Comparison of ENCODE assay signal across 9 mouse cellular contexts in the genomic region with DNA sequence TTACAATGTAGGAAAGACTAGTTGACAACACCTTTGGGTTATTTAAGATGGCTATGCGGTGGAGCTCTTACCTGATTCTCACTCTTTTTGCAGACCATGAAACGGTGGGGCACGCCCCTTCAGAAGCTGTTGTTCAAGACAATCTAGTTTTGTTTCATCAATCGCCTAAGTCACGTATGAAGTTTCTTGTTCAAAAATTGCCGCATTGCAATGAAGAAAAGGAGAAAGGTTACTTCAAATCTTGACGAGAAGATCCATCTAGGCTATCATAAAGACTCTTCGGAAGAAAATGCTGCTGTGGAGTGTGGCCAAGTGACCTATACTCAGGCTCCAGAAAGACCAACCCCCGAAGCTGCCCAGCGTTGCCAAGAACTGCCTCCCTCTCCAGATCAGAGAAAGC. TPM values are rescaled to one million over a fixed set of nuclear protein-coding genes. Genes with fewer than 3 reads are reported as not detected.
DNase-seq lines count a peak whose midpoint lies in the region; ATAC-seq and TF ChIP-seq lines count a peak whose summit lies in the region.
"Had no signal": no experiment of that assay in that cellular context is flagged by ENCODE, and none has a peak within 500 bp of the region (broad histone marks: within the 10 kb centered on the region; RNA-seq: fewer than 3 reads in every experiment).

No protein-coding gene starts in this region.

- H3K27ac ChIP-seq in bone marrow, adult 2 months (ENCODE audit: control insufficient read depth, insufficient read depth, low read depth, low read length, poor library complexity) = no peak overlapping the region
- H3K27ac ChIP-seq in kidney, embryonic 16.5 days (ENCODE audit: low read length) = no peak overlapping the region; the same call in 1 of the 2 replicates

- H3K4me2 ChIP-seq in kidney, embryonic 16.5 days (replicated peaks; ENCODE audit: low read depth, low read length) = peak overlapping the region; percentile 70

- H3K36me3 ChIP-seq in megakaryocyte, embryonic 14.5 days (replicated peaks; ENCODE audit: low read length) = peaks cover 10% of the 10 kb centered on the region
- 0 out of 2 replicates have a peak, but pooled peaks cover 2% of the 10 kb centered on the region for H3K36me3 ChIP-seq in kidney, embryonic 16.5 days (ENCODE audit: insufficient read depth, low read length)

- H3K9me3 ChIP-seq in megakaryocyte, embryonic 14.5 days = no peaks in the 10 kb centered on the region
- no peaks in the 10 kb centered on the region for H3K9me3 ChIP-seq in kidney, embryonic 16.5 days (ENCODE audit: low read length)

- no peak for TF ChIP-seq POLR2A in bone marrow, adult 2 months (IDR thresholded peaks at IDR 0.05; ENCODE audit: borderline replicate concordance, control insufficient read depth, low read depth, low read length)

- H3K9ac ChIP-seq in kidney, embryonic 16.5 days (replicated peaks; ENCODE audit: low read length) = peak overlapping the region; percentile 92

- no peak for ATAC-seq in megakaryocyte, adult 5-6 weeks (ENCODE audit: poor library complexity, severe bottlenecking)
- ATAC-seq in kidney, embryonic 16.5 days (ENCODE audit: low FRiP score, low TSS enrichment) = no peak

- peak; percentile 10 for DNase-seq in forelimb bud, embryonic 11.5 days (ENCODE audit: low read depth, low spot score)
- DNase-seq in lung, postnatal 4 days = peak; percentile 21 to 26
- peak; percentile 6 to 11 for DNase-seq in thymus, postnatal 10 days (ENCODE audit: low spot score in 2 of 2)
- DNase-seq in right cerebral cortex, postnatal 14 days = no peak

- TF ChIP-seq CTCF in bone marrow, adult 2 months (IDR thresholded peaks at IDR 0.05; ENCODE audit: control insufficient read depth, insufficient read depth, low read length) = no peak

- 22% methylated on average over 10 of the region's 10 CpGs for WGBS in bone marrow, adult 2 months
- WGBS in kidney, embryonic 16.5 days = 17% methylated on average over 10 of the region's 10 CpGs

- peak overlapping the region; percentile 97 for H3K4me3 ChIP-seq in megakaryocyte, embryonic 14.5 days (replicated peaks)
- peak overlapping the region; percentile 1 for H3K4me3 ChIP-seq in bone marrow, adult 2 months (replicated peaks; ENCODE audit: control insufficient read depth, low read depth, low read length)
- H3K4me3 ChIP-seq in kidney, embryonic 16.5 days (ENCODE audit: low read length) = peak overlapping the region; percentile 79

- no peaks in the 10 kb centered on the region for H3K27me3 ChIP-seq in megakaryocyte, embryonic 14.5 days (replicated peaks)
- H3K27me3 ChIP-seq in kidney, embryonic 16.5 days (ENCODE audit: insufficient read depth, low read length) = no peaks in the 10 kb centered on the region

- peaks cover 44% of the 10 kb centered on the region for H3K4me1 ChIP-seq in megakaryocyte, embryonic 14.5 days
- H3K4me1 ChIP-seq in bone marrow, adult 2 months (ENCODE audit: control insufficient read depth, insufficient read depth, low read length) = peaks cover 2% of the 10 kb centered on the region
- peaks cover 30% of the 10 kb centered on the region for H3K4me1 ChIP-seq in kidney, embryonic 16.5 days (ENCODE audit: insufficient read depth, low read length)

RNA-seq across cellular contexts. Expression of a gene that starts 0.9 kb away (rescaled TPM):
- polyA plus RNA-seq in megakaryocyte, embryonic 14.5 days (2012; ENCODE audit: insufficient read depth, low replicate concordance) = 0.06 TPM in 1 of 2 replicates, not detected in the other
- total RNA-seq in megakaryocyte, adult 5-6 weeks (2015) = 7.9 and 10.0 TPM in 2 replicates
- 12.2 and 13.9 TPM in 2 replicates for total RNA-seq in megakaryocyte, adult 5-6 weeks (2017)
- 1.8 and 4.0 TPM in 2 replicates for polyA plus RNA-seq in bone marrow, adult 2 months (2011; ENCODE audit: insufficient read depth, insufficient read length, low replicate concordance, missing spikeins)
- 9.1 and 9.9 TPM in 2 replicates for polyA plus RNA-seq in kidney, embryonic 16.5 days (2015; fragmentation: Nextera tagmentation; extraction: Ambion mirVana)

RNA-seq across cellular contexts. Expression of a gene that starts 31.6 kb away (rescaled TPM):
- polyA plus RNA-seq in megakaryocyte, embryonic 14.5 days (2012; ENCODE audit: insufficient read depth, low replicate concordance) = 0.20 TPM in 1 of 2 replicates, not detected in the other
- 29.5 and 32.8 TPM in 2 replicates for total RNA-seq in megakaryocyte, adult 5-6 weeks (2015)
- 37.9 and 41.0 TPM in 2 replicates for total RNA-seq in megakaryocyte, adult 5-6 weeks (2017)
- polyA plus RNA-seq in bone marrow, adult 2 months (2011; ENCODE audit: insufficient read depth, insufficient read length, low replicate concordance, missing spikeins) = 12.3 and 18.4 TPM in 2 replicates
- polyA plus RNA-seq in kidney, embryonic 16.5 days (2015; fragmentation: Nextera tagmentation; extraction: Ambion mirVana) = 12.4 and 14.2 TPM in 2 replicates

RNA-seq across cellular contexts. Expression of a gene that starts 46.0 kb away (rescaled TPM):
- polyA plus RNA-seq in megakaryocyte, embryonic 14.5 days (2012; ENCODE audit: insufficient read depth, low replicate concordance) = 0.13 TPM in 1 of 2 replicates, not detected in the other
- total RNA-seq in megakaryocyte, adult 5-6 weeks (2015) = not detected in 2 replicates
- not detected in 2 replicates for total RNA-seq in megakaryocyte, adult 5-6 weeks (2017)
- polyA plus RNA-seq in bone marrow, adult 2 months (2011; ENCODE audit: insufficient read depth, insufficient read length, low replicate concordance, missing spikeins) = not detected in 2 replicates
- 0.20 and 0.24 TPM in 2 replicates for polyA plus RNA-seq in kidney, embryonic 16.5 days (2015; fragmentation: Nextera tagmentation; extraction: Ambion mirVana)
- polyA plus RNA-seq: gonadal fat pad, adult 2 months had no signal

Comparison
In these comparisons a context has a peak if more than half of its experiments do, and no peak if none do; other contexts are left out.
1. H3K4me3 ChIP-seq: peak in every context shown above with its lines; median percentile 97 in megakaryocyte, embryonic 14.5 days; 79 in kidney, embryonic 16.5 days; 1 in bone marrow, adult 2 months.
2. RNA of a gene that starts 31.6 kb away (polyA plus RNA-seq): 12.3 to 18.4 TPM in bone marrow, adult 2 months and 12.4 to 14.2 TPM in kidney, embryonic 16.5 days; 0.20 TPM in megakaryocyte, embryonic 14.5 days; every median in the first group is over 10 times any median in the second.